In genomic region chr9:15280491-15280879, GRCm38 (mm10) we compare ENCODE assay signal across 7 mouse cellular contexts. TPM values are rescaled to one million over a fixed set of nuclear protein-coding genes. Genes with fewer than 3 reads are reported as not detected.
A peak's percentile ranks its signal among the peaks of the same experiment; 100 is the strongest.
DNase-seq lines count a peak whose midpoint lies in the region; ATAC-seq lines count a peak whose summit lies in the region.

No protein-coding gene starts in this region.

- H3K4me2 ChIP-seq in forebrain, embryonic 11.5 days (ENCODE audit: low read depth, low read length, severe bottlenecking), result peak overlapping the region; percentile 74
- H3K4me2 ChIP-seq in stomach, embryonic 15.5 days, result peak overlapping the region; percentile 73

- H3K4me3 ChIP-seq in forebrain, embryonic 11.5 days (ENCODE audit: low read depth, low read length), result peak overlapping the region; percentile 93
- peak overlapping the region; percentile 95 for H3K4me3 ChIP-seq in stomach, embryonic 15.5 days (replicated peaks)

- H3K36me3 ChIP-seq in forebrain, embryonic 11.5 days (ENCODE audit: control insufficient read depth, insufficient read depth, low read length), result no peaks in the 10 kb centered on the region; the same call in 1 of the 2 replicates
- H3K36me3 ChIP-seq in stomach, embryonic 15.5 days, result peaks cover 5% of the 10 kb centered on the region

- no peak for ATAC-seq in forebrain, embryonic 11.5 days (replicated peaks; ENCODE audit: low FRiP score)
- ATAC-seq in stomach, embryonic 15.5 days (ENCODE audit: insufficient read depth, low FRiP score, low read depth), result peak; percentile 15; the same call in 1 of the 2 replicates

- DNase-seq in retina, embryonic 14.5 days (ENCODE audit: low spot score), result peak; percentile 3
- no peak for DNase-seq in retina, postnatal 1 day
- no peak for DNase-seq in forebrain, embryonic 11.5 days (ENCODE audit: low spot score)
- DNase-seq in liver, result peak; percentile 13
- DNase-seq in Muller cell, postnatal 12 days (ENCODE audit: inconsistent ontology term), result no peak
- DNase-seq in left cerebral cortex, adult 18-20 months (ENCODE audit: low spot score in 2 of 2), result no peak

- peaks cover 5% of the 10 kb centered on the region; the same call in 1 of the 2 replicates for H3K4me1 ChIP-seq in forebrain, embryonic 11.5 days (replicated peaks; ENCODE audit: control insufficient read depth, insufficient read depth, low read length)
- H3K4me1 ChIP-seq in stomach, embryonic 15.5 days, result peaks cover 7% of the 10 kb centered on the region

- no peaks in the 10 kb centered on the region for H3K9me3 ChIP-seq in forebrain, embryonic 11.5 days (ENCODE audit: control insufficient read depth, low read length)
- no peaks in the 10 kb centered on the region for H3K9me3 ChIP-seq in stomach, embryonic 15.5 days

- H3K9ac ChIP-seq in forebrain, embryonic 11.5 days (ENCODE audit: low read length), result peak overlapping the region; percentile 97
- H3K9ac ChIP-seq in stomach, embryonic 15.5 days, result peak overlapping the region; percentile 23; the same call in 1 of the 2 replicates

- 47% methylated on average over 5 of the region's 5 CpGs for WGBS in forebrain, embryonic 11.5 days
- WGBS in stomach, embryonic 15.5 days, result 50% methylated on average over 5 of the region's 5 CpGs

- H3K27me3 ChIP-seq in forebrain, embryonic 11.5 days (ENCODE audit: control insufficient read depth, insufficient read depth, low read length), result no peaks in the 10 kb centered on the region
- no peaks in the 10 kb centered on the region for H3K27me3 ChIP-seq in stomach, embryonic 15.5 days (replicated peaks)

- peak overlapping the region; percentile 25; the same call in 1 of the 2 replicates for H3K27ac ChIP-seq in forebrain, embryonic 11.5 days (ENCODE audit: low read depth, low read length)
- peak overlapping the region; percentile 48; the same call in 1 of the 2 replicates for H3K27ac ChIP-seq in stomach, embryonic 15.5 days

RNA-seq across cellular contexts. Expression of gene Med17, which starts 0.8 kb away (rescaled TPM):
- 47.7 and 51.1 TPM in 2 replicates for polyA plus RNA-seq in forebrain, embryonic 11.5 days (2014; fragmentation: Nextera tagmentation; extraction: Ambion mirVana)
- 31.9 and 33.5 TPM in 2 replicates for polyA plus RNA-seq in stomach, embryonic 15.5 days (2015; fragmentation: Nextera tagmentation; extraction: Ambion mirVana)
- total RNA-seq in left cerebral cortex, adult 18-20 months (2021), result 10 to 100 TPM; 33.0 to 35.4 TPM

RNA-seq across cellular contexts. Expression of gene Taf1d, which starts 25.5 kb away (rescaled TPM):
- polyA plus RNA-seq in forebrain, embryonic 11.5 days (2014; fragmentation: Nextera tagmentation; extraction: Ambion mirVana), result 68.6 and 78.4 TPM in 2 replicates
- 76.6 and 81.1 TPM in 2 replicates for polyA plus RNA-seq in stomach, embryonic 15.5 days (2015; fragmentation: Nextera tagmentation; extraction: Ambion mirVana)
- total RNA-seq in left cerebral cortex, adult 18-20 months (2021), result 10 to 100 TPM; 21.7 to 36.3 TPM

RNA-seq across cellular contexts. Expression of gene 4931406C07Rik, which starts 25.8 kb away (rescaled TPM):
- 5.2 and 6.3 TPM in 2 replicates for polyA plus RNA-seq in forebrain, embryonic 11.5 days (2014; fragmentation: Nextera tagmentation; extraction: Ambion mirVana)
- 8.8 and 10.1 TPM in 2 replicates for polyA plus RNA-seq in stomach, embryonic 15.5 days (2015; fragmentation: Nextera tagmentation; extraction: Ambion mirVana)
- total RNA-seq in left cerebral cortex, adult 18-20 months (2021), result 10 to 100 TPM; 15.1 to 18.3 TPM

RNA-seq across cellular contexts. Expression of gene Vstm5, which starts 41.6 kb away (rescaled TPM):
- polyA plus RNA-seq in forebrain, embryonic 11.5 days (2014; fragmentation: Nextera tagmentation; extraction: Ambion mirVana), result 1.5 and 2.3 TPM in 2 replicates
- polyA plus RNA-seq in stomach, embryonic 15.5 days (2015; fragmentation: Nextera tagmentation; extraction: Ambion mirVana), result 6.4 and 6.5 TPM in 2 replicates
- total RNA-seq in left cerebral cortex, adult 18-20 months (2021), result 10 to 100 TPM in 1 of 2 experiments, 1 to 10 TPM in 1; 9.9 to 11.4 TPM

Comparison
In these comparisons a context has a peak if more than half of its experiments do, and no peak if none do; other contexts are left out.
1. DNase-seq: peak in retina, embryonic 14.5 days (single experiment) and liver (single experiment); none in retina, postnatal 1 day (single experiment), forebrain, embryonic 11.5 days (single experiment), Muller cell, postnatal 12 days (single experiment) and left cerebral cortex, adult 18-20 months (0 of 2).